Mouse (Mus musculus) limb, embryonic 12.5 days (tissue): ENCODE measurements around the gene Atg10. TPM values are rescaled to one million over a fixed set of nuclear protein-coding genes. Genes with fewer than 3 reads are reported as not detected.

Source experiments
- ATAC-seq: fragments of 200-750 bp; cut with Nextera tagmentation; 2 replicates; pipeline ENCODE4 v1.8.0; 2017; ENCODE audit warnings: low read depth, moderate TSS enrichment; ENCODE audit not compliant: insufficient number of reproducible peaks, insufficient read depth, low FRiP score, low TSS enrichment
- H3K27ac ChIP-seq: fragments of 300-500 bp; sonication (generic); 2 replicates; pipeline ENCODE4 v1.5.1; 2016; ENCODE audit warnings: mild to moderate bottlenecking, moderate library complexity
- H3K27me3 ChIP-seq: fragments of 300-500 bp; sonication (generic); 2 replicates; pipeline ENCODE4 v1.6.1; 2016; ENCODE audit warnings: mild to moderate bottlenecking, moderate library complexity
- H3K36me3 ChIP-seq: fragments of 300-500 bp; sonication (generic); 2 replicates; pipeline ENCODE4 v1.6.1; 2016; ENCODE audit warnings: mild to moderate bottlenecking, moderate library complexity
- H3K4me1 ChIP-seq: fragments of 300-500 bp; sonication (generic); replicated peaks from 2 replicates; pipeline ENCODE4 v1.6.1; 2016
- H3K4me2 ChIP-seq: fragments of 300-500 bp; sonication (generic); 2 replicates; pipeline ENCODE4 v1.6.1; 2016; ENCODE audit warnings: mild to moderate bottlenecking, moderate library complexity
- H3K4me3 ChIP-seq: fragments of 300-500 bp; sonication (generic); replicated peaks from 2 replicates; pipeline ENCODE4 v1.5.1; 2016; ENCODE audit warnings: mild to moderate bottlenecking
- H3K9ac ChIP-seq: fragments of 300-500 bp; sonication (generic); replicated peaks from 2 replicates; pipeline ENCODE4 v1.6.1; 2016; ENCODE audit warnings: mild to moderate bottlenecking, moderate library complexity
- H3K9me3 ChIP-seq: fragments of 300-500 bp; sonication (generic); 2 replicates; pipeline ENCODE4 v1.6.1; 2016; ENCODE audit warnings: mild to moderate bottlenecking, moderate library complexity
- WGBS: fragments of 180-500 bp; shearing (Covaris S2); methylation state at CpG from one replicate; pipeline ENCODE4 v1.1.7; 2016; 5-methylcytosine and 5-hydroxymethylcytosine counted together
- polyA plus RNA-seq: library from polyadenylated mRNA; unstranded; fragments of >200 nt; fragmentation: Nextera tagmentation; extraction: Ambion mirVana; gene quantifications from 2 replicates; pipeline ENCODE4 v1.2.1, GENCODE M21; 2016

Gene Atg10
- polyA plus RNA-seq, 1 experiment from 2014 or later, result 15.4 TPM

- no peaks in the 10 kb centered on the region for H3K27me3 ChIP-seq
- no peak overlapping the region for H3K9ac ChIP-seq
- no peak overlapping the region for H3K4me3 ChIP-seq
- H3K36me3 ChIP-seq, result no peaks in the 10 kb centered on the region
- no peaks in the 10 kb centered on the region for H3K4me1 ChIP-seq
- H3K27ac ChIP-seq, result no peak overlapping the region
- H3K4me2 ChIP-seq, result no peak overlapping the region
- ATAC-seq, result no peak
- 81% methylated on average over 17 of the region's 17 CpGs for WGBS
- no peaks in the 10 kb centered on the region for H3K9me3 ChIP-seq
These were observed 310.8 kb downstream of the Atg10 start for GRCm38 (mm10) chr13:90912760-90913674.

GRCm38 (mm10) chr13:90907376-90907775, 316.4 kb downstream of the Atg10 start:
- Histone ChIP-seq H3K4me2 (no peak overlapping the region), H3K4me1 (no peaks in the 10 kb centered on the region), H3K9me3 (0 out of 2 replicates have a peak, but pooled peaks cover 3% of the 10 kb centered on the region), H3K27me3 (no peaks in the 10 kb centered on the region), H3K27ac (no peak overlapping the region), H3K4me3 (no peak overlapping the region), H3K36me3 (no peaks in the 10 kb centered on the region), H3K9ac (no peak overlapping the region)
- 88% methylated on average over 12 of the region's 12 CpGs for WGBS
- no peak for ATAC-seq

- no peak within 1 kb of the TSS for H3K27ac ChIP-seq
- 90% methylated on average over 5 of the region's 5 CpGs for WGBS
These were observed 318.6 kb downstream of the Atg10 start, which contains the start of gene Atp6ap1l for GRCm38 (mm10) chr13:90905176-90905575. Atp6ap1l (minus strand) TSS chr13:90905355.

GRCm38 (mm10) chr13:90896821-90897220, 326.9 kb downstream of the Atg10 start:
- no peaks in the 10 kb centered on the region for H3K36me3 ChIP-seq
- no peak overlapping the region for H3K4me2 ChIP-seq
- H3K4me1 ChIP-seq, result no peaks in the 10 kb centered on the region
- ATAC-seq, result no peak
- WGBS, result 90% methylated on average over 12 of the region's 12 CpGs
- no peaks in the 10 kb centered on the region for H3K27me3 ChIP-seq
- no peak overlapping the region for H3K9ac ChIP-seq
- no peak overlapping the region for H3K4me3 ChIP-seq
- no peaks in the 10 kb centered on the region for H3K9me3 ChIP-seq
- no peak overlapping the region for H3K27ac ChIP-seq

More at GRCm38 (mm10) chr13:90905176-90905575, 318.6 kb downstream of the Atg10 start, which contains the start of gene Atp6ap1l:
- no peak for ATAC-seq
- Histone ChIP-seq H3K9ac (no peak within 1 kb of the TSS), H3K9me3 (0 out of 2 replicates have a peak, but pooled peaks cover 3% of the 10 kb centered on the region), H3K36me3 (no peaks in the 10 kb centered on the region), H3K4me1 (no peaks in the 10 kb centered on the region), H3K27me3 (no peaks in the 10 kb centered on the region), H3K4me3 (no peak within 1 kb of the TSS), H3K4me2 (no peak within 1 kb of the TSS)

GRCm38 (mm10) chr13:90896098-90896497, 327.7 kb downstream of the Atg10 start:
- no peak overlapping the region for H3K9ac ChIP-seq
- 44% methylated on average over 2 of the region's 2 CpGs for WGBS
- H3K4me1 ChIP-seq, result no peaks in the 10 kb centered on the region
- no peak overlapping the region for H3K4me3 ChIP-seq
- no peaks in the 10 kb centered on the region for H3K27me3 ChIP-seq
- H3K4me2 ChIP-seq, result no peak overlapping the region
- no peak for ATAC-seq
- H3K27ac ChIP-seq, result no peak overlapping the region
- H3K36me3 ChIP-seq, result no peaks in the 10 kb centered on the region
- H3K9me3 ChIP-seq, result no peaks in the 10 kb centered on the region

- H3K27me3 ChIP-seq, result no peaks in the 10 kb centered on the region
- no peak overlapping the region for H3K27ac ChIP-seq
- no peaks in the 10 kb centered on the region for H3K4me1 ChIP-seq
- WGBS, result 89% methylated on average over 4 of the region's 4 CpGs
- no peak for ATAC-seq
- no peaks in the 10 kb centered on the region for H3K9me3 ChIP-seq
- no peaks in the 10 kb centered on the region for H3K36me3 ChIP-seq
- no peak overlapping the region for H3K4me3 ChIP-seq
- H3K4me2 ChIP-seq, result no peak overlapping the region
- H3K9ac ChIP-seq, result no peak overlapping the region
These were observed 328.9 kb downstream of the Atg10 start for GRCm38 (mm10) chr13:90894819-90895218.

GRCm38 (mm10) chr13:90890111-90890510, 333.7 kb downstream of the Atg10 start:
- no peaks in the 10 kb centered on the region; the same call in 1 of the 2 replicates for H3K27me3 ChIP-seq
- H3K36me3 ChIP-seq, result no peaks in the 10 kb centered on the region
- H3K27ac ChIP-seq, result no peak overlapping the region
- no peak overlapping the region for H3K4me3 ChIP-seq
- peaks cover 13% of the 10 kb centered on the region; the same call in 1 of the 2 replicates for H3K4me1 ChIP-seq
- ATAC-seq, result no peak
- H3K4me2 ChIP-seq, result no peak overlapping the region
- H3K9me3 ChIP-seq, result no peaks in the 10 kb centered on the region
- 89% methylated on average over 5 of the region's 5 CpGs for WGBS
- H3K9ac ChIP-seq, result no peak overlapping the region

GRCm38 (mm10) chr13:90886568-90886983, 337.2 kb downstream of the Atg10 start:
- H3K9ac ChIP-seq, result no peak overlapping the region

GRCm38 (mm10) chr13:90885856-90886532, 337.8 kb downstream of the Atg10 start:
- 0 out of 2 replicates have a peak, but pooled peaks have one; percentile 12 for ATAC-seq

More at GRCm38 (mm10) chr13:90886568-90886983, 337.2 kb downstream of the Atg10 start:
- peaks cover 14% of the 10 kb centered on the region; the same call in 1 of the 2 replicates for H3K4me1 ChIP-seq
- H3K4me2 ChIP-seq, result peak overlapping the region; percentile 63
- WGBS, result 2% methylated on average over 18 of the region's 18 CpGs
- no peaks in the 10 kb centered on the region; the same call in 1 of the 2 replicates for H3K27me3 ChIP-seq
- peak overlapping the region; percentile 41 for H3K4me3 ChIP-seq
- no peaks in the 10 kb centered on the region for H3K9me3 ChIP-seq
- ATAC-seq, result peak; percentile 62; the same call in 1 of the 2 replicates
- H3K36me3 ChIP-seq, result no peaks in the 10 kb centered on the region
- H3K27ac ChIP-seq, result no peak overlapping the region

More at GRCm38 (mm10) chr13:90885856-90886532, 337.8 kb downstream of the Atg10 start:
- peaks cover 14% of the 10 kb centered on the region; the same call in 1 of the 2 replicates for H3K4me1 ChIP-seq
- peak overlapping the region; percentile 63 for H3K4me2 ChIP-seq
- no peak overlapping the region for H3K9ac ChIP-seq
- H3K4me3 ChIP-seq, result peak overlapping the region; percentile 41
- WGBS, result 39% methylated on average over 13 of the region's 13 CpGs
- H3K36me3 ChIP-seq, result no peaks in the 10 kb centered on the region
- no peak overlapping the region for H3K27ac ChIP-seq
- H3K27me3 ChIP-seq, result no peaks in the 10 kb centered on the region; the same call in 1 of the 2 replicates
- H3K9me3 ChIP-seq, result no peaks in the 10 kb centered on the region
